Mouse (Mus musculus): ENCODE data around the gene Dmrt1.

DNA sequence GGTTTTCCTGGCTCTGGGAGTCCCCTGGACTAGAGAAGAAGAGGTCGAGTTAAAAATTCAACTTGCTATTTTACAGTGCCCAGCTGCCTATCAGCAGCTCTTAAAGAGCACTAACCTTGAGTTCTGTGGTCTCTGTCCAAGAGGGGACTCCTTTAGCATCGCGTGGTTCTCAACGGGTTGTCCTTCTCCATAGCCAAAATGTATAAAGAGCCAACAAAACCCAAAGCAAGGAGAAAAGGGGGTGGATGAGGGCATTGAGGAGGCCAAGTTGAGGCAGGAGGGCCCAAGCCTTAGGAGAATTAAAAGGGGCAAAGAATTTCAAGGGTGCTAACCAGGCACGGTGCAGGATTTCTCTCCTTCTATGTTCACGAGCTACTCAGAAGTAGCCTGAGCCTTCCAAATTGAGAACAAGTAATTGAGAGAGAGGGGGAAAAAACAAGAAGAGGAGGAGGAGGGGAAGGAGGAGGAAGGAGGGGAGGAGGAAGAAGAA, 107.4 kb downstream of the Dmrt1 start:
- TF ChIP-seq CTCF (IDR thresholded peaks at IDR 0.05; ENCODE audit: borderline replicate concordance, control insufficient read depth, extremely low read depth, insufficient read depth, low read length, poor library complexity) (no peak), POLR2A (IDR thresholded peaks at IDR 0.05; ENCODE audit: control insufficient read depth, extremely low read depth, insufficient read depth, low read length, poor library complexity) (no peak)
